Mouse (Mus musculus) layer of hippocampus, postnatal 10 days (tissue): ENCODE results near the gene Gm6871. TPM values are rescaled to one million over a fixed set of nuclear protein-coding genes. Genes with fewer than 3 reads are reported as not detected.

Experiments used
- total RNA-seq, 2 experiments: library from RNA; stranded (reverse); gene quantifications; 2 replicates each; pipeline ENCODE4 v1.2.3; 2021

Gene Gm6871
- total RNA-seq, 2 experiments from 2014 or later: 0.25 TPM; not detected in 1

Other genes with a start within 250 kb of the Gm6871 start
- 10 to 100 TPM; 10.3 to 11.1 TPM for gene AI987944, start 180.3 kb downstream of the Gm6871 start, total RNA-seq
- gene Vmn2r57, start 125.0 kb downstream of the Gm6871 start, total RNA-seq: under 1 TPM; 0.31 to 0.39 TPM
- under 1 TPM; 0.18 to 0.38 TPM for gene Gm20449, start 74.2 kb downstream of the Gm6871 start, total RNA-seq
- gene AW146154, start 73.8 kb downstream of the Gm6871 start, total RNA-seq: 10 to 100 TPM in 1 of 2 experiments, 1 to 10 TPM in 1; 9.7 to 10.1 TPM
- 10 to 100 TPM; 28.6 to 32.5 TPM for gene 2610021A01Rik, start 25.6 kb upstream of the Gm6871 start, total RNA-seq
- 10 to 100 TPM; 29.5 to 36.2 TPM for gene Zfp788, start 59.5 kb upstream of the Gm6871 start, total RNA-seq